Mouse (Mus musculus): ENCODE results near the gene Gm49361. TPM values are rescaled to one million over a fixed set of nuclear protein-coding genes. Genes with fewer than 3 reads are reported as not detected.
A peak's percentile ranks its signal among the peaks of the same experiment; 100 is the strongest.

Gm49361 gene
- total RNA-seq, 1 experiment from 2014 or later: 3.4 TPM

DNA sequence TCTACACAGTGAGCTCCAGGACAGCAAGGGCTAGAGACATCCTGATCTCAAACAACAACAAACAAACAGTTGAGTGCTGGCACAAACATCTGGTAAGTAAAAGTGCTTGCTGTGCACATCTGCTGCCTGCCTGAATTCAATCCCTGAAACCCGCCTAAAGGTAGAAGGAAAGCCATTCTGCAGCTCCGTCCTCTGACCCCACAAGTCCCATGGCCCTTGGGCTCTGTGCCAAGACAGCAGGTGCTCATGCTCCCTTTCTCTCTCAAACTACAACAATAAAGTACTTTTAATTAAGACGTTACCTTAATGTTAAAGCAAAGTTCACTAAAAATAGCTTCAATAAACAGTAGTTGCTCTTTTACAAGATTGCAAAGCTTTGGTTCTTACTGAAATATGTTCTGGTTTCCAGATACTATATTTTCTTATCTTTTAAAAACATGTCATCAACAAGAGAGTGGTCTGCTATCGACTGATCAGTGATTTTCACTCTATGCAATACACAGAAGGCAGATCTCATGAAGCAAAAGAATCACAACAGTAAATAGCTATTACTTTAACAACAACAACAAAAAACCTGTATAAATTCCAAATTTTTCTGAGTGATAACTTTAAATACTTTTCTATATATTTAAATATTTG, 125.2 kb downstream of the Gm49361 start:
- DNase-seq: no peak

DNA sequence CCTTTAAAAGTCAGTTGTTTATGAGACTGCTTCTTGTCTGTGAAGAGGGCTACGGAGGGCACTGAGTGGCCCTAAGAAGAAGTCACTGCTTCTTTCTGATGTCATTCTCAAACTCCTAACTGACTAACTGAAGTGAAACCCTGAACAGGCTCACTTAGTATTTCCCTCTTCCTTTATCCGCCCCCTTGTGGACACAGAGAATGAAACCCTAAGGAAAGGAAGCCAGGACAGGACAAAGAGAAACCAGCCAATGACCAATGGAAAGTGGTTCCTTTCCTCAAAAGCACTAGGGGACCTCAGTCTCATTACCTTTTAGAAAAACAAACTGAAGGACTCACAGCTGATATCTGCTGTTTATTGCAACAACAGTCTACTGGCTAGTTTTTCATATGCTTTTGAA, 126.4 kb downstream of the Gm49361 start:
- peak; percentile 65 for DNase-seq

DNA sequence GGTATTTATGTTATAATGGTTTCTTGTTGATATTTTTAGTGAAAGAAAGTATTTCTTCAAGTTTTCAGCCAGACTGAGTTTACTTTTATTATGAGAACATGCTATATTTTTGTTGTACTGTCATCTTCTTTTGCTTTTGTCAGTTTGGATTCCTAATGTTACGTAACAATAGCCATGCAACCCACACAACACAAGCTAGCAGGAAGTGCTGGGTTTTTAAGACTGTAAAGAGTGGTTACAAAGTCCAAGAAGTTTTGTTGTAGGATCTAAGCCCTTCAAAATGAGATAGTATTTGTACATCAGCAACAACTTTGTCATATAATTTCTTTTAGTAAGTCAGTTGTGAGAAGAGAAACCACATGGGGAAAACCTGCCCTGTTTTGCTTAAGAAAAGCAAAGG, 128.2 kb downstream of the Gm49361 start:
- no peak for DNase-seq

DNA sequence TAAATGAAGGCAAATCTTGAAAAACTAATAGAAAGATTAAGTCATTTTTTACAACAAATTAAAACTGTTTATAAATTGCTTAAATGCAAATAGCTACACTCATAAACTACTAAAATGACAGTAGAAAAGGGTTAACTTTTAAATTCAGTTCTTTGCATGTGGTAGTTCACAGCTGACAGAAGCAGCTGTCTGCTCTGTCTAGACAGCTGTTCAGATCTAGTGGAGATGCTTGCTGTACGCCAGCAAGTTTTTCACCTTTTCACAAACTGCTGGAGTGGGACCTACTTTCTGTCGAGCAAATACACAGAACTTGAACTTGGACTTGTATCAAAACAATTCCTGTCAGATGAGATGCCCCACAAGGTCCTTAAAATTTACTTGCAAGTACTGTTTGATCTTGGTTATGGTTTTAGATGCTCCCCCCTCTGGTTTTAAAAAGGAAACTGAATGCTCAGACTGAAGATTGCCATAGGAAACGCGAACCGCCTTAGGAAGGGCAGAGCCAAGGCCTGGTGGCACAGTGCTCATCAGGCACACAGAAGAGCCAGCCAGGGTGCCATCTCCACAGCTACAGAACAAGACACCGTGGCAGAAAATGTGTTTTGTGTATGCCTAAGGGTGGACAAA, 129.5 kb downstream of the Gm49361 start:
- DNase-seq: no peak

DNA sequence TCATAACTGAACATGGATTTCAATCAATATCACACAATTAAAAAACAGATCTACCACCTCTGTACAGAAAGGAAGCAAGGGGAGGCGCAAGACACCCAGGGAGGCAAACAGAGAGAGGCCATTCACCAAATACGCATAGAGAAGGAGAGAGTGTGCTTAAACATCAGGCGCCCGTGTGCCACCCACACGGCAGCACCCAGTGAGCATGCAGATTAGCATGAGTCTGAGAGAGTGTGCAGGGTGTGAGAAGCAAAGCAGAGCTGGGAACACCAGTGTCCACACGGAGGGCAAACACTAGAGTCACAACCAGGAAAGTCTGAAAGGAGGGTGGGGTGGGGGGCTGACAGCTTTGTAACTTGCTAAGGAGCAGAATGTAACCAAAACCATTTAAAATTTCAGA, 130.1 kb downstream of the Gm49361 start:
- no peak for DNase-seq

DNA sequence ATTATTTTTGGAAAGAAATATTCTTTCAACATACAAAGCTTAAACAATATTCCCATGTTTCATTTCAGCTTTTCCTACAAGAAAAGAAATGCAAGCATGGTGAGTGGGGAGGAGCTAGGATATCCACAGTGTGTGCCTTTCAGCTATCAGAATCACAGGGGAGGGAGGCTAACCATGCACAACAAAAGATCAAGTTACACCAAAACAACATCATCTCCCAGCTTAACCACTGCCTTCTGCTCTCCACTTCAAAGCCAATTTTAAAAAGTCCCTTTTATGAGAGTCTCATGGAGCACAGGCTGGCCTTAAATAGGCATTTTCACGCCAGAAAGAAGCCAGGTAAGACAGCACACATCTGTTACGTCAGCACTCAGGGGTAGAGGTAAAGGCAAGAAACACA, 134.9 kb downstream of the Gm49361 start:
- DNase-seq: no peak

- DNase-seq: no peak
These were observed 136.0 kb downstream of the Gm49361 start for GRCm38 (mm10) chr14:57609816-57610329.

DNA sequence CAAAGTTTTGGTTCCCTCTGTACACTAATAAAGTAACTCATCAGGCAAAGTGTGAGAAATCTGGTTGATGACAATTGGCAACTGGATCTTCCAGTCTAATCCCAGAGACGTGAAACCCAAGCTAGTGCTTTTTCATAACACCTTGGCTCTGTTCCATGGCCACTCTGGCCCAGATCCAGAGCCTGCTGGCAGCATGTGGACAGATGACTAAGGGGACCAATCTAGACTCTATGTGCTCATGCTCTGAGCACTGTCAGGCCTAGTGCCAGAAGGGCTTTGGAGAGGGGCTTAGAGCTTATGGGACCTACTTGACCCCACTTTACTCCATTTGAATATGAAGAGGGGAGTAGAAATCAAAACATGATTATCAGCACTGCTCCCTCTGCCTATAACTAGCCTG, 138.4 kb downstream of the Gm49361 start:
- DNase-seq: peak; percentile 96

DNA sequence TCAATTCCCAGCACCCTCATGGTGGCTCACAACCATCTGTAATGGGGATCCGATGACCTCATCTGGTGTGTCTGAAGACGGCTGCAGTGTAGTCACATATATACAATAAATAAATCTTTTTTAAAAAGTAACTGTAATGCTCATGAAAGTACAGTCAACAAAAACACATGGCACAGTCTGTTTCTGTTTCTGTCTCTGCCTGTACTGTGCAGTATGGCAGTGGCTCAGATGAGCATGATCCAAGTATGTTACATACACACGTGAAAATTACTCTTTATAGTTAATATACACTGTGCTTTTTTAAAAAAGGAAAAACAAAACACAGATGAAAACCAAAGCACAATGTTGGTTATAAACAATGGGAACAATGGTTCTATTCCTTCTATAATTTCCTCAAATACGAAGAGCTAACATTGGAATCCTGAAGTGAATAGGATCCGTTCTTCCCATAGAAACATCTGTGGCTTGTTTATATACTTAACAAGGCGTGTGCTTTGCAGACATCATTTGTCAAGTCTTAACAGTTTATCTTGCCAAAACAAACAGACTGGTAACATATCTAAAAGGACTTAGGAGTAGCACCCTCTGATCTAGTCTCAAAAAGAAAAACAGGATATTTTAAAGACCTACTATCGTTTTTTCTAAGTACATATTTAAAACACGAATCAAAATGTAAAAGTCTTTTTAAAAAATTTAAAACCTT, 139.1 kb downstream of the Gm49361 start:
- DNase-seq: no peak

- DNase-seq: no peak
These were observed 152.6 kb downstream of the Gm49361 start for GRCm38 (mm10) chr14:57593279-57593678.

Other genes starting within 250 kb of the Gm49361 start
- gene Il17d, start 221.3 kb downstream of the Gm49361 start, total RNA-seq (2021): 2.0 and 3.7 TPM in 2 replicates
- 26.2 and 34.2 TPM in 2 replicates for gene Eef1akmt1, start 174.5 kb downstream of the Gm49361 start, total RNA-seq (2021)
- gene Xpo4, start 80.7 kb downstream of the Gm49361 start, total RNA-seq (2021): 28.2 and 30.0 TPM in 2 replicates
- gene Lats2, start 12.3 kb upstream of the Gm49361 start, total RNA-seq (2021): 37.0 and 45.3 TPM in 2 replicates
- gene Sap18, start 52.1 kb upstream of the Gm49361 start, total RNA-seq (2021): 35.1 and 37.1 TPM in 2 replicates
- 2.4 and 3.0 TPM in 2 replicates for gene Ska3, start 80.1 kb upstream of the Gm49361 start, total RNA-seq (2021)
- 98.1 and 113 TPM in 2 replicates for gene Mrpl57, start 80.1 kb upstream of the Gm49361 start, total RNA-seq (2021)
- 31.0 and 35.9 TPM in 2 replicates for gene Zdhhc20, start 144.2 kb upstream of the Gm49361 start, total RNA-seq (2021)